Mouse (Mus musculus) ES-Bruce4 (cell line): ENCODE results near the gene Ccdc155.

ENCODE experiments used
- CTCF ChIP-seq: IDR thresholded peaks from one replicate; pipeline ENCODE4 v1.8.1; 2011; ENCODE audit warnings: low read depth, low read length
- EP300 ChIP-seq: IDR thresholded peaks from 2 replicates; pipeline ENCODE4 v1.6.1; 2011; ENCODE audit warnings: low read depth, low read length; ENCODE audit not compliant: insufficient read depth
- POLR2A ChIP-seq: IDR thresholded peaks from one replicate; pipeline ENCODE4 v1.8.1; 2011; ENCODE audit warnings: low read length; ENCODE audit not compliant: insufficient read depth

- no peak for TF ChIP-seq POLR2A
- TF ChIP-seq EP300, result no peak
- no peak for TF ChIP-seq CTCF
These were observed 11.9 kb downstream of the Ccdc155 start for GRCm38 (mm10) chr7:45192585-45193310.
